Mouse (Mus musculus) E14TG2a.4 (cell line): ENCODE measurements at regions not wholly inside any gene's neighbourhood (a gene's known extent, or its start where the extent isn't known, plus 50 kb on each side); places are given as distances from the start of the nearest gene placed in this dataset.

Source experiments
- CTCF ChIP-seq: conservative IDR thresholded peaks from 2 replicates; pipeline ENCODE4 v1.5.1; 2014; ENCODE audit warnings: low read length
- NANOG ChIP-seq: IDR thresholded peaks from 2 replicates; pipeline ENCODE4 v1.6.1; 2014; ENCODE audit warnings: borderline replicate concordance, low read length, mixed read lengths

DNA sequence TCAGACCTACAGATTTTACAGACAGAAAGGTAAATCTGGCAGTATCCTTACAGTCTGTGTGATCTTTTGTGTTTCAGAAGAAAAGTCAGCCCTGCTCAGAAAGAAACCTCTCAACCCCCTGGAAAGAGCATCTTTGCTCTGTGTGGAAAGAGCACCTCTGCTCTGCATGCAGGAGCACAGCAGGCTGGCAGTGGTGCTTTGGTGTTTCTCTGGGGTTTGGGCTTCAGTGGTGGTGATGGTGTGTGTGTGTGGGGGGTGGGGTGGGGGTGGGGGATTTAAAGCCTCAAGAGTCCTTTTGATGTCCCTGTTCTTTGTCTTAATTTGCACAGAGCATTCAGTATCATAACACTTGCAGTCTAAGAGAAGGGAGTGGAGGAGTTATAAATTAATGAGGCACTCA lies 308.2 kb upstream of the C9orf72 start:
- TF ChIP-seq CTCF = no peak
- no peak for TF ChIP-seq NANOG
